Mouse (Mus musculus) erythroblast, adult 5-6 weeks (primary cell): ENCODE measurements around the gene Hps6. TPM values are rescaled to one million over a fixed set of nuclear protein-coding genes. Genes with fewer than 3 reads are reported as not detected.
"Not testable (repeated sequence)": the region's sequence is repeated elsewhere in the genome, so short reads cannot be mapped to it uniquely, and the experiment has no call there.

ENCODE experiments used
- ATAC-seq: replicated peaks from 2 replicates; pipeline ENCODE4 v1.8.0; 2016; ENCODE audit warnings: moderate number of reproducible peaks, mild to moderate bottlenecking, moderate TSS enrichment, inconsistent platforms; ENCODE audit not compliant: poor library complexity, low FRiP score, severe bottlenecking
- total RNA-seq, 2 experiments: library from RNA; stranded (forward) in 1 of 2; stranded (reverse) in 1 of 2; fragments of 150-400 nt in 1 of 2; fragments of 200-764, 138-1000 nt in 1 of 2; gene quantifications; 2 replicates each; pipeline versions ENCODE4 v1.2.3 to v1.2.4; 2015 to 2017; ENCODE audit warnings: low replicate concordance in 2 of 2

Hps6 gene
- total RNA-seq (2015; ENCODE audit: low replicate concordance) (not detected in 2 replicates), total RNA-seq (2017; ENCODE audit: low replicate concordance) (0.28 and 0.77 TPM in 2 replicates)

DNA sequence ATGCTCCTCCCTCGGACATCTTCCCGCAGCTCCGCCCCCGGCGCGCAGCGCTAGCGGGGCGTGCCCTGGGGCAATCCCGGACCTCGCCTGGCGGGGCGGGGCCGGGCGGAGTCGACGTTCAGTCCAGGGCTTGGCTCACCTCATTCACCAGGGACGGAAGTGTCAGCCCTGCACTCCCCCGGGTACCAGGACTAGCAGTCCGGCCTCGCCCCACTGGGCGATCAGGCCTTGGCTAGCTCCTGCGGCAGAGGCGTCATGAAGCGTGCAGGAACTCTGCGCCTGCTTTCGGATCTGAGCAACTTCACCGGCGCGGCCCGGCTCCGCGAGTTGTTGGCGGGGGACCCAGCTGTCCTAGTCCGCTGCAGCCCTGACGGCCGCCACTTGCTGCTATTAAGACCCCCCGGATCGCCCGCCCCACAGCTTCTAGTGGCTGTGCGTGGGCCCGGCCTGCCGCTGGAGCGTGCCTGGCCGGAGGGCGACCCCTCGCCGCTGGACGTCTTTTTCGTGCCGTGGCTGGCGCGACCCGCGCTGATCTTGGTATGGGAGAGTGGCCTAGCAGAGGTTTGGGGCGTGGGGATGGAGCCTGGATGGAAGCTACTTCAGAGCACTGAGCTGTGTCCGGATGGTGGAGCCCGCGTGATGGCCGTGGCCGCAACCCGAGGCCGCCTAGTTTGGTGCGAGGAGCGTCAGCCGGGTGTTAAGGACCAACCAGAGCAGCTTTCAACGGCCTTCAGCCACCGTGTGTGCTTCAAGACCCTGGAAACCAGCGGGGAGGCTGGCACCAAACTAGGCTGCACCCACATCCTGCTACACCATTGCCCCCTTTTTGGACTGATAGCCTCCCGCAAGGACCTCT lies at the start of gene Hps6:
TSS of gene Hps6 (plus strand) at position 138 of the 856 bp plus-strand sequence.
- peak; percentile 94 for ATAC-seq

DNA sequence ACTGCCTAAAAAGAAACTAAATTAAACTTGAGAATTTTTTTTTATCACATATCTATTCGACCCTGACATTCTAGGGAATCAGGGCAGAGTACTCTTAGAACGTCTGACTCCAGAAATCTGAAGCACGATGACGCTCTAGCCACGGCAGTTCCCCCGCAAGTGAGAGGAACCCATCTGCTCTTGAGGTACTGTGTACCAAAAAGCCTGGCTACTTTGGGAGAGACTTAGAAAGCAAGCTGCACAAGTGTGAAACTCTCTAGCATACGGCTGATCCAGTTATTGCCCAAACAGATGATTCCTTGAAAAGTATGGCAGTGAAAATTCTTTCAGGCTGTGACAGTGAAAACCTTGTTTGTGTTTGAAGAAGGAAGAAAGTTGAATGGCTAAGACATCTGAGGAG lies 46.6 kb upstream of the Hps6 start:
- no peak for ATAC-seq

DNA sequence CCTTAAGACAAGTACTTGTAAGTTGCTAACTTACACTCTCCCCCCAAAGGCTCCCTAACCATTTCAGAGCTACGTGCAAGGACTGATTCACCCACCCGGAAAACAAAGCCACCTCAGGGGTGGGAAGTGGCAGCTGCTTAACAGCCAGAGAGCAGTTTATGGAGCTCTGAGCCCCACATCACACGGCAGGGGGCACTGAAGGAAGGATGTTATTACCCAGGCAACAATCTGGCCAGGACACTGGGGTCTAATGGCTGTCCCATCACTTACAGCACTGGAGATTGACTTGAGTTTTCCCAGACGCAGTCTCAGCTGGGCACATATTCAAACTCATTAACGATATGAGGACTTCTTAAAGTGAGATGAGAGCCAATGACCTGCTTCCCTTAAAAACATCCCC lies 42.5 kb upstream of the Hps6 start:
- ATAC-seq, result no peak

DNA sequence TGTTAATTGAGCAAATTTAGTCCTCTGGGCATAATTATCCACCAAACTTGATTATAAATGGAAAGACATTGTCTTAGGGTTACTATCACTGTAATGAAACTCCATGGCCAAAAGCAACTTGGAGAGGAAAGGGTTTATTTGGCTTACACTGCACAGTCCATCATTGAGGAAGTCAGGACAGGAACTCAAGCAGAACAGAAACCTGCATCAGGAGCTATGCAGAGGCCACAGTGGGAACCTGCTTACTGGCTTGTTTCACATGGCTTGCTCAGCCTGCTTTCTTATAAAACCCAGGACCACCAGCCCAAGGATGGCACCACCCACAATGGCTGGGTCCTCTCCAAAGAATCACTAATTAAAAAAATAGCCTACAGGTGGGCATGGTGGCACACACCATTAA lies 18.9 kb upstream of the Hps6 start:
- no peak for ATAC-seq

DNA sequence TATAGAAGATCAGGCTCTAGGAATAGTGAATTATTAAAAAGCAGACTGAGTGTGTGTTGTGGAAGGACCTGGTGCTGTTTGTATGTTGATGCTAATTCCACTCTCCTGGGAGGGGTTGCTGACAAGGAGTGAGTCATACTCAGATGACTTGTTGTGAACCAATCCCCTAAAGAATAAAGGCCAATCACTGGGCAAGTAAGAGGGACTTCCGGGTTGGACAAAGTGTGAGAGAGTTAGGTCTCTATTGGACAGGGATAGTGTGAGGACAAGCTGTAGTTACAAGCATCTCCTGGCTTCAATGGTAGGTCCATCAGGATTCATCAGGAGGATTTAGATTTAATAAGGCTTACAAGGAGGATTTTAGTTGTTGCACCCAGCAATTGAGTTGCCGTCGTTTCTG lies 15.1 kb upstream of the Hps6 start:
- ATAC-seq, result no peak

DNA sequence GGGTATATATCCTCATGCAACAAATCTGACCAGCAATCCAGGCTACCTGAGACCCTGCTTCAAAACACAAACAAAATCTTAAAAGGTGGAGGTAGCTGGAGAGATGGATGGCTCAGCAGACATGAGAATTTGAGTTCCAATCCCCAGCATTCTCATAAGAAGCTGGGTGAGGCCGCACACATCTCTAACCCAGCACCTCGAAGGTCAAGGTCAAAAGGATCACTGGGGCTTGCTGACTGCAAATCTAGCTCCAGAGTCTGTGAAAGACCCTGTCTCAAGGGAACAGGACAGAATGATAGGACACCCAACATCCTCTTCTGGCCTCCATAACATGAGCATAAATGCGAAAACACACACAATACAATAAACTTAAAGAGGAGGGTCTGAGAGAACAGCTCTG lies 12.1 kb upstream of the Hps6 start:
- no peak for ATAC-seq

DNA sequence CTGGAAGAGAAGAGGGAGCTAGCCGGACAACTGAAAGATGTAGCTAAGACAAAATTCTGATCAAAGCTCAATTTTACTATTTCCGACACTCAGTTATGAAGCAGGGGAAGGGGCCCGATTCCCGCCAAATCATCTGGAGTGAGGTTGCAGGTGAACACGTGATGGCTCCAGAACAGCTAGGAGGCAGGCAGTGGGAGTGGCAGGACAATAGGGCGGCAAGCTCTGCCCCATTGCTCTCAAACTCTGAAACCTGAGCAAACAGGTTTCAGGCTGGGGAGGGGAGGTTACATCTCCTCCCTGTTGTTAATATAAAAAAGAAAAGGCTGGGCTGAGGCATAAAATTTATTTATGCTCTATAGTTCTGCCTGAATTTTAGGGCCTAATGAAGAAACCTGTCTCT lies 9.9 kb upstream of the Hps6 start:
- ATAC-seq, result not testable (repeated sequence)

DNA sequence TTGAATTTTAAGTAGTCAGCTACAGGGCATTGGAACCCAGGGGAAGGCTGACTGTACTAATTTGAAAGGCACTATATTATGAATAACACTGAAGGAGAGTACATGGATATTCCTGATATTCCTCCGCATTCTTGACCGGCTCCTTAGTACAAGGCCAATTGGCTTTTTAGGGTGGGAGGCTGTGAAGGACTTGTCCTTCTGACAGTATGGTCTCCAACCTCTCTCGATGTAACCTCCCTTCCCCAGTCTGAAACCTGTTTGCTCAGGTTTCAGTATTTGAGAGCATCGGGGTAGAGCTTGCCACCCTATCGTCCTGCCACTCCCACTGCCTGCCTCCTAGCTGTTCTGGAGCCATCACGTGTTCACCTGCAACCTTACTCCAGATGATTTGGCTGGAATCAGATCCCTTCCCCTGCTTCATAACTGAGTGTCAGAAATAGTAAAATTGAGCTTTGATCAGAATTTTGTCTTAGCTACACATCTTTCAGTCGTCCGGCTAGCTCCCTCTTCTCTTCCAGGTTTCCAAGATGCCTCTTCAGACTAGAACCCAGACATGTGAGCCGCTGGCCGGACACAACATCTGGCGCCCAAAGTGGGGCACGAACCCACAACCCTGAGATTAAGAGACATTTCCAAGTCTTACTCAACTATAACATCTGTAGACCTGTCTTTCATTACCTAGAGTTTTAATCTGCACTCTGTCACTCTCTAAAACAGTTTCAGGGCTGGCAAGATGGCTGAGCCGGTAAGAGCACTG lies 9.1 kb upstream of the Hps6 start:
- no peak for ATAC-seq

DNA sequence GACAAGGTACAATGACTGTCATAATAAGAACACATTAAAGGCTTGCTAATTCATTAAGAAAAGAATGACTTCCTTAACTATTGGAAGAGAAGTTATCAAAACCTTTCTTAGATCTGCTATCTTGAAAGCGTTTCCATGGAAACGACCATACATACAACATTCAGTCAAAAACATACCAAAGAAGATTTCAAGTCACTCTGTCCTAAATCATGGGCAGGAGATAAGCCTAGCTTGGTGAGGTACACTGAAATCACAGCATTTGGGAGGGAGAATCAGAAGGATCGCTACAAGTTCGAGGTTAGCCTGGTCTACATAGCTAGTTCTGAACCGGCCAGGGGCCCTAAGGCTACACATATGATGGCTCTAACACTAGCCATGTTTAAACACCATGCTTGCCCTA lies 5.9 kb upstream of the Hps6 start:
- no peak for ATAC-seq

DNA sequence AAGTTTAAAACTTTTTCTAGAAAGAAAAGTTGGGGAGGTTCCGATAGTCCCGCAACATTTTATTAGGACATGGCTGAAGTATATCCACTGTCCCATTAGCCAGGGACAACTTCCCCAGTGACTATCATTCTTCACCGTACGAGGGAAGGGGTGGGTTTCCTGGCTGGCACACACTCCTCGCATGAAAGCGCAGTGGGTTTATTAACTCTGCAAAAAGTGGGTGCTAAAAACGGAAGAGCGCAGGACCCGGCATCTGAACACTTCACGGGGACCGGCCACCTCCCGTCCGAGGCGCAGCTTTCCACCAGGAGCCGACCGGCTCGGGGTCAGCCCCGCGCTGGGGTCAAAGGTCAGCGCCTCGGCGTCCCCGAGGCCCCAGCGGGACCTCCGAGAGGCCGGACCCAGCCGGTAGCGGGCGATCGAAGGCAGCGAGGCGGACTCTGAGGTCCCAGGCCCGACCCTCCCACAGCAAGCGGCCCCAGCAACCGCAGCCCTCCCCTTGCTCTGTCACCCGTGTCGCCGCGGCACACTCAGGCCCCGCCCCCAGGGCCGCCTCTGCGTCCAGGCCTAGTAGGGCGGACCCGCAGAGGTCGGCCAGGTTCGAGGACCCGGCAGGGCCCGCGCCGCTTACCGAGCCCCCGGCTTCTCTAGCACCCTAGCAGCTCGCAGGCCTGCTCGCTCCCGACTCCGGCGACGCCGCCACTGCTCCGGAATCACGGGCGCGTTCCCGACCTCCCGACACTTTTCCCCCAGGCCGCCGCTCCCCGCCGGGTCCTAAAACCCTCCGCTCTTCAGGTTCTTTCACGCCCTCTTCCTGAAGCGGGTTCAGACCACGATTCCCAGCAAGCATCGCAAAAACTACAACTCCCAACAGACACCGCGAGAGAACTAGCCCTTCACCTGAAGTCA lies 5.3 kb upstream of the Hps6 start, which contains the start of gene Armh3:
TSS of gene Armh3 (minus strand) at position 704 of the 909 bp plus-strand sequence.
- peak; percentile 94 for ATAC-seq

DNA sequence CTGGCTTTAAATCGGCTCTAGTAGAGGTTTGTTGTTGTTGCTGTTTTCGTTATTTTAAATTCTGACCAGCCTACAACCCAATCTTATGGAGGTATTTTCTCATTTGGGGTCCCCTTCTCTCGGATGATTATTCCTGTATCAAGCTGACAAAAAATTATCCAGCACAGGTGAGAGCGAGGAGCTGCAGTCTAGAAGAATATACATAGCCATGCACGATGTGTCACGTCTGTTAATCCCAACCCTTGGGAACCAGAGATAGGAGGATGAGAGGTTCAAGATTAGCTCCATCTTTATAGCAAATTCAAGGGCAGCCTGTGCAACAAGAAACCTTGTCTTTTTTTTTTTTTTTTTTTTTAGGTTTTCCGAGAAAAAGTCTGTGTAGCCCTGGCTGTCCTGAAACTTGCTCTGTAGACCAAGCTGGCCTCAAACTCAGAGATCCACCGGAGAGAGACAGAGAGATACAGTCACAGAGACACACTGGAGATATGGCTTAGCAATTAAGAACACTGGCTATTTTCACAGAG lies 4.6 kb upstream of the Hps6 start:
- no peak for ATAC-seq

DNA sequence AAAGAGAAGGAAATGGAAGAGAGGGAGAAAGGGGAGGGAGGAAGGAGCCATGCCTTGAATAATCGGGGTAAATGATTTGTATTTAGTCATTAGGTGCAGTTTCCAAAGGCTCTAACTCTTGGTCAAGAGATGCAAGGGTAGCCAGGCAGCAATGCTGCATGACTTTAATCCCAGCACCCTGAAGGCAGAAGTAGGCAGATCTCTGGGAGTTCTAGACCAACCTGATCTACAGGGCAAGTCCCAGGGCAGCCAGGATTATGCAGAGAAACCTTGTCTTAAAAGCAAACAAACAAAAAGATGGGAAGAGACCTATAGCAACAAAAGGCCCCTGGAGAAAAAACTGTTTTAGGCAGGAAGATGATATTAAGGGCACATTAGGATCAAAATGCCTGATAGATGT lies 3.9 kb upstream of the Hps6 start:
- no peak for ATAC-seq

DNA sequence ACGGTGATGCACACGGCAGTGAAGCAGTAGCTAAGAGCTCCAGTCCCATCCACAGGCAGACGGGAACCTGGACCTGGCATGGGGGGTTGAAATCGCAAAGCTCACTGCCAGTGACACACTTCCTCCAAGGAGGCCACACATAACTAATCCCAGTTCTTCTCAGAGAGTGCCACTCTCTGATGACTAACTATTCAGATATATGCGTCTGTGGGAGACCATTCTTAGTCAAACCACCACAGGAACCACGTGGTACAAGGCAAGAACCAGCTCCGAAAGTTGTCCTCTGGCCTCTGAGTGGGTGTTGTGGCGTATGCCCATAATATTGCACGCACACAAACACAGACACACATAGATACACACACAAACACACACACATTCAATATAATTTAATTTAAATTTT lies 1.0 kb upstream of the Hps6 start:
- no peak for ATAC-seq

DNA sequence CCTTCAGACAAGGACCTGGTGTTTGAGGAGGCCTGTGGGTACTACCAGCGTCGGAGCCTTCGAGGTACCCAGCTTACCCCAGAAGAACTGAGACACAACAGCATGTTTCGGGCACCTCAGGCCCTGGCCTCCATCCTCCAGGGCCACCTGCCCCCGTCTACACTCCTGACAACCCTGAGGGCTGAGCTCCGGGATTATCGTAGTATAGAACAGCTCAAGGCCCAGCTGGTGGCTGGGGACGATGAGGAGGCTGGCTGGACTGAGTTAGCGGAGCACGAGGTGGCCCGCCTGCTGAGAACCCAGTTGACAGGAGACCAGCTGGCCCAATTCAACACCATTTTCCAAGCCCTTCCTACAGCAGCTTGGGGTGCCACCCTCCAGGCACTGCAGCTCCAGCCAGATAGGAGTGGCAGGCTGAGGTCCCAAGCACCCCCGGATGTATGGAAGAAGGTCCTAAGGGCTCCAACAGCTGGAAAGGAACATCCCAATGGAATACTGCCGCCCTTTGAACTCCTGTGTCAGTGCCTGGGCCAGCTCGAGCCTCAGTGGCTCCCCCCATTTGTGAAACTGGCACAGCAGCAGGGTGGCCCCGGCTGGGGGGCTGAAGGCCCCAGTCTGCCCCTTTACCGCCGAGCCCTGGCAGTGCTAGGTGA lies 1.6 kb downstream of the Hps6 start:
- no peak for ATAC-seq

DNA sequence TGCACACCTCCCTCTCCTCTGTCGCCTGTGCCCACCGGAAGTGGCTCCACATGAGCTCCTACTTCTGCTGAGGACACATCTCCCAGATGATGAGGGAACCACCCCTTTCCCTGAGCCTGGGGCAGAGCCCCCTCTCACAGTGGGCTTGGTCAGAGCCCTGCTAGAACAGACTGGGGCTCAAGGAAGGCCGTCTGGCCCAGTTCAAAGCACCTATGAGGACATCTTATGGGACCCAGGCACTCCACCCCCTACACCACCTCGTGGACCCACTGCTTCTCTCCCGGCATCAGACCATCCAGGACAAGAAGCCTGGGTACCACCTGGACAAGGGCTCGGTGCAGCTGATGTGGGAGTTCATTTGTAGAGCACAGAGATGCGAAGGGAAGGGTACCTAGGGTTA lies 2.4 kb downstream of the Hps6 start:
- ATAC-seq, result no peak

DNA sequence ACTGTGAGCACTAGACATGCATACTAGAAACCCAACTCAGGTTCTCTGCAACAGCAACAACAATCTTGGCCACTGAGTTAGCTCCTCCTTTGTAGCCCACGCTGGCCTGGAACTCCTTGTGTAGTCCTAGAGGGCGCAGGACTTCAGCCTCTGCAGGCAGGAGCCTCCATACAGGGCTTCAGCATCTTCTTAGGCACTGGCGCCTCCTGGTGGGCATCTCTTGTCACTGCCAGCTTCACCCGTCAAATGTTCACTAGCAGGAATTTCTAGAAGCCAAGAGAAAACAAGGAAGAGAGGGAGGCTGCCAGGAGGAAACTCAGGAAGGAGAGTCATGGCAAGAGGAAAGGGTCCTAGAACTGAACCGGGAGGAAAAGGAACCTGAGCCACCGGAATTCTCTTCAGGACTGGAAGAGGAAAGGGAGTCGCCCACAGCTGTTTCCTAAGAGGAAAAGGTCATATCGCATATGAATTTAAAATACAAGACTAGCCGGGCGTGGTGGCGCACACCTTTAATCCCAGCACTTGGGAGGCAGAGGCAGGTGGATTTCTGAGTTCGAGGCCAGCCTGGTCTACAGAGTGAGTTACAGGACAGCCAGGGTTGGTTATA lies 11.4 kb downstream of the Hps6 start:
- ATAC-seq, result peak; percentile 96

DNA sequence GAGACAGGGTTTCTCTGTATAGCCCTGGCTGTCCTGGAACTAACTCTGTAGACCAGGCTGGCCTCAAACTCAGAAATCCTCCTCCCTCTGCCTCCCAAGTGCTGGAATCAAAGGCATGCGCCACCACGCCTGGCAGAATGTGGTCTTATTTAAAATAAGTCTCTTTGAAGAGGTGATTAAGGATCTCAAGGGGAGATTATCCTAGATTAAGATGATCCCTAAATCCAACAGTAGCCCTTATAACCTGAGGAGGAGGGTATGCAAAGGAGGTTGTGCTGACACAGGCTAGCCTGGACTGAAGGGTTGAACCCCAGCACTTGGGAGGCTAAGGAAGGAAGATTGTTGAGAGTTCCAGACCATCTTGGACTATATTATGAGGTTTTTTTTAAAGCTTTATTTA lies 12.7 kb downstream of the Hps6 start:
- ATAC-seq, result no peak

DNA sequence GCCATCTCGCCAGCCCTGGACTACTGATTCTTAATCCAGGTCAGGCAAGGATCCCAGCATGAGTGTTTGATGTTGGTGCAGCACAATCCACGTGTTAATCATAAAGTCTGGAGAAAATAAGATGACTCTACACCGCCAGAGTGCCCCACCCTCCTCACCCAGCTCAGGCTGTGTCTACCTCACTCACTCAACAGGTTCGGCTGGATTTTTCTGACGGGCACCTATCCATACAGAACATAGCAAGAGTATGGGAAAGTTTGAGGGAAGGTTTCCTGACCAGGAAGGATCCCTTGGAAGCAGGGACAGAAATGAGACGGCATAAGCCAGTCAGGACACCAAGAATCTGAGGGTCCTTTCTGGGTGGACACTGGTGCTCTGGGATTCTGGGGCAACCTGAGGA lies 21.7 kb downstream of the Hps6 start:
- ATAC-seq, result no peak

DNA sequence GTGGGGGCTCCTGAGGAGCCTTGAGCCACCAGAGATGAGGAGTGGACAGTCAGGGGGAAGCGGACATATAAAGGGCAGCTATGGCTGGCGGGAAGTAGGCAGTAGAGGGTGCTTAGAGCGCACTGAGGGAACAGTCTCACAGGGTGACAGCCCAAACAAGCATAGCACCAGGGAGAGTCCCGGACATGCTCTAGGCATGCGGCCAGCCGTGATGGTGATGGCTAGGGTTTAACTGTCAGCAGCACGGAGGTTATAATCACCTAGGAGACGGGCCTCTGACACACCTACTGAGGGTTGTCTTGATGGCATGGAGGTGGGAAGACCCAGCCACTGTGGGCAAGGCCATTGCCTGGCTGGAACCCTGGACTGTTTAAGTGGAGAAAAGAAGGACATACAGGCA lies 23.3 kb downstream of the Hps6 start:
- no peak for ATAC-seq
